Mouse (Mus musculus) small intestine, adult 10 weeks (tissue): Measurements from ENCODE around the gene Pagr1b. TPM values are rescaled to one million over a fixed set of nuclear protein-coding genes. Genes with fewer than 3 reads are reported as not detected.

Source experiments
- polyA plus RNA-seq: library from polyadenylated mRNA; stranded (reverse); fragments of 350-450 nt; fragmentation: Illumina TruSeq; extraction: RNeasy Lipid Tissue Mini Kit (QIAGEN cat#74804); gene quantifications from one replicate; pipeline ENCODE4 v1.2.3, GENCODE M21; 2014; ENCODE audit warnings: low replicate concordance

Gene Pagr1b
- not detected for polyA plus RNA-seq

DNA sequence TGATC is at the start of gene Pagr1b:
TSS of gene Pagr1b (minus strand) at position 4 of the 5 bp plus-strand sequence.

DNA sequence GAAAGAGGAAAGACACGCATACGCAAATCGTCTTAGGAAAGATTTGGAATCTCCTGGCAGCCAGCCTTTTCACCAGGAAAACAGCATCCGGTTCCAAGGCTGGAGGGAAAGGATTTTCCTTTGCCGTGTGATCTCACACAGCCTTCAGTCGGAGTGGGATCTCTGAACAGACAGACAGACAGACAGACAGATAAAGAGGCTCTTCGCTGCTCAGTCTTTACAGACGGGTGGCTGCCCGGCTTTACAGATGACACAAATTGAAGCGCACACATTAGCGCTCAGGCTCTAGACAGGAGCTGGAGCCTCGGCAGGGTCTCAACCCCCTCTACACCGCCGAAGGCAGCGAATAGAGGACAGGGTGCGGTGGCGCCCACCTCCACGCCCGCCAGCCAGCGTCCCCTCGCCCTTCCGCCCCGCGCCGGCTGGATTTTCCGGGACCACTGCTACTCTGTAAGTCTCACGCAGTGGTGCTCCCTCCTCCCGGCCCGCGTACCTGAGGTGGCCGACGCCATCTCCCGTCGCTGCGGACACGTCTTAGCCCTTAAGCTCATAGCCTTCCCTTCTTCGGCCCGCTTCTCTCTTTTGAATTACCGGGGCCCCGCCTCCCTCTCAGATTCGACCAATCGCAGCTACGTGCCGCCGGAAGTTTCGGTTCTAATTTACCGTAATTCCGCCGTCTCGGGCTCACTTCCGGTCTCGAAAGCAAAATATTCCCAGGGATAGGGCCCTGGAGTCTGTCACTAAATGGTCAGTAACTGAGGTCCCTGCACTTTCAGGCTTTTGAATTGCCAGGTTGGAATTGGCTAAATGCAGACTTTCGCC is 25.8 kb upstream of the Pagr1b start, which contains the start of gene Kif22:
TSS of gene Kif22 (minus strand) at position 621 of the 822 bp plus-strand sequence.

DNA sequence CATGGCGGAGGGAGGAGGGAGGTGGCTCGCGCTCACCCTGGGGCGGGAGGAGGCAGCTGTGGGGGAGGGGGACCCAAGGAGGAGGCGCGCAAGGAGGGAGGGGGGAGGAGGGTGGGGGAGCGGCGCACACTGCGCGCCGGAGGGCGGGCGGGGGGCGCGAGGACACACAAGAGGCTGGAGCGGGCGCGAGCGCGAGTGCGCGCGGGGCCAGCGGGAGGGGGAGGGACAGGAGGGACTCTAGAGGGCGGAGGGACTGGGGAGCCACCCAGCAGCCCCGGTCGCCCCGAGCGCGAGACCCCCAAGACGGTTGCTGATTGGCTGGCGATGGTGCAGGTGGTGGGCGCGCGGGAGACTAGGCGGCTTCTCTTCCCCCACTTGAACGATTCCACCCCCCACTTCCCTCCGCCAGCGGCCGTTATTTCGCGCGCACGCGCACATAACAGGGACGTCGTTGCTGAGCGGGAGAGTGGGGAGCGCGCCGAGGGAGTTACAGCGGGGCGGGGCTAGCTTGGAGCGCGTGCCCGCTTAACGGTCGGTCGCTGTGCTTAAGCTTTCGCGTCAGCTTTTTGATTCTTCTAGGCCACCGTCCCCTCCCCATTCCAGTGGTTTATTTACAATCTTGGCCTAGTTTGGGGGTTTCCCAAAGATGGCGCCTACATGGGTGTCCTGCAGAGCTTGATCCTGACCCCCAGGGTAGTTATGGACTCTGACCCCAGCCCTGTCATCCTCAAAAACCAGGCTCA is 10.9 kb upstream of the Pagr1b start, which contains the start of gene Maz:
TSS of gene Maz (minus strand) at position 54 of the 743 bp plus-strand sequence.

DNA sequence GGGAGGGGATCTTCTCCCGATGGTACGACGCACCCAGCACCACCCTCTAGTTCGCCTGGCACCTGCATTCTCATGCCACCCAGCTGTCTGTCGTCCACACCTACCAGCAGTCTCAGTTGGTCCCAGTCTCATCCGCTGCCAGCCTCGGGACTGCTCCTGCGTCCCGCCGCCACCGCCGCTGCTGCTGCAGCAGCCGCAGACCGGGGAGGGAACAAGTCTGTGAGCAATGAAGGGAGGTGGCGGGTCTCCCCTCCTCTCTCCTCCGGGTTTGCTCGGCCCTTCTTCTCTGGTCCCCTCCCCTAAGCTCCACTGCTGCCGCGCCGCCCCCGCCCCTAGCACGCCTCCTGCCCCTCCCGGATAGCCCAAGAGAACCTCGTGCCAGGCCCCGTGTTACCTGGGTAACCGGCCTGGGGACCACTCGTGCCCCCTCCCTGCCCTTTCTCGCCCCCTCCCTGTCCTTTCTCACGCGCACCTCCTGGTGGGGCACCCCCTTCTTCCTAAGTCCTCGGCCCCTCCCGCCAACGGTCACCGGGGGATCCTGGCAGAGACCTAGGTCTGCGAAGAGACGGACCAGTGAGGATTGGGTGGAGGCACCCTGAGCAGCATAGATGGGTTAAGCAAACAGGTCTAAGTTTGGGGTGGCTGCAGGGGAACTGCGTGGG is 4.7 kb upstream of the Pagr1b start, which contains the start of the genes Gm42742 and Prrt2:
TSS of gene Gm42742 (minus strand) at position 197 of the 662 bp plus-strand sequence.
TSS of gene Prrt2 (minus strand) at position 311 of the 662 bp plus-strand sequence.

DNA sequence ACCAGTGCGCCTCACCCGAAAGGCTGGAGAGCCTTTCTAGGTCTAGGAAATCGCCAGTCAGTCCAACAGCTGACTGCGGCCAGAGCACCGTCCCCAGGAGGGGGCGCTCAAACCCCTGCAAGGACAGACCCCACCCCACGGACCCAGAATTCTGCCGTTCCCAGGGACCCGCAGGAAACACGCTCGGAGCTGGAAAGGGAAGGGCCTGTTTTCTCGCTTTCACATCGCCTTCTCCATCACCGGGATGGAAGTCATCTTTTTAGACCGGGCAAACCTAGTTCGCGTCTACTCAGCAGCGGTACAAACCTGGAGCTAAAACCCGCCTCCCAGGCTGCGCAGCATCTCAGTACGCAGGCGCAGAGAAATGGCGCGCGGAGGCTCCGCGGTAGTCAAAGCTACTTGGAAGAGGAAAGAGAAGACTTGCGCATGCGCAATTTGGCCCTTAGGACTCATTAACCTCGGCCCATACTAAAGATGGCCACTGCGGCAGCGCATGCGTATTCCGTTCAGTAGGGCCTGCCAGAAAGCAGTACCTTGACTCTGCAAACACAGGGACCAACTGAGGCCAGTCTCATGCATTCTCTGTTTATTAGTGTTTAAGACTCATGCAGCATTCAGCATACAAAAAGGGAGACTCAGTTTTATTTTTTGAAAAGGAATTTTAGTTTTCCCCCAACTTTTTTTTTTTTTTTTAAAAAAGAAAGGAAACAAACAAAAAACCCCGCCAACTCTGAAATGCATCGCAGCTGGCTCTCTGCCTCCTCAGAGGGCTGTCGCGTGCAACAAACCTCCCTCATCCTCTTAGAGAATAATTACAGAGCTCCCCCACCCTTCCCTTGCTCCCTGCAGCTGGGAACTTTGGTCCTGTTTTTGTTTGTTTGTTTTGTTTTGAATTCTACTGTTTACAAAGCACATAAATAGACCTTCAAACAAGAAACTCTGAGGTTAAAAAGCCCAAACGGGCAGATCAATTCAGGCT is 976 bp upstream of the Pagr1b start, which contains the start of gene Pagr1a:
TSS of gene Pagr1a (minus strand) at position 382 of the 979 bp plus-strand sequence.

DNA sequence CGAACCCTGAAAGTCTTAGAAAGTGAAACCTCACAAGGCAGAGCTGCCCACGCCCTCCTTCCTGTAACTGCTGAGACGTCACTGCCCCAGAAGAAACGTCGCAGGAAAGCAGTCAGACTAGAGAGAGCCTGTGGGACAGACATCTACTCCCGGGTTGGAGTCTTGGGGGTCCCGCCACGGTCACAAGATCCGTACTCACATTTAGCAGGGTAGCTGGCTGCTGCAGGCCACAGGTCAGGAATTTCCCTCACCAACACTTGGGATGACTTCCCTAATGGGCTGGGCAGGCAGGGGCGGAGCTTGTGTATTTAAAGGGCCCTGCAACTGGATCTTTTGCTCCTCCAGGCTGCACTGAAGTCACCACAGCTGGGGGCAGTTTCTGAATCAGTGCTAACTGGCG is 2.0 kb downstream of the Pagr1b start, which contains the start of gene Mvp:
TSS of gene Mvp (minus strand) at position 302 of the 400 bp plus-strand sequence.

DNA sequence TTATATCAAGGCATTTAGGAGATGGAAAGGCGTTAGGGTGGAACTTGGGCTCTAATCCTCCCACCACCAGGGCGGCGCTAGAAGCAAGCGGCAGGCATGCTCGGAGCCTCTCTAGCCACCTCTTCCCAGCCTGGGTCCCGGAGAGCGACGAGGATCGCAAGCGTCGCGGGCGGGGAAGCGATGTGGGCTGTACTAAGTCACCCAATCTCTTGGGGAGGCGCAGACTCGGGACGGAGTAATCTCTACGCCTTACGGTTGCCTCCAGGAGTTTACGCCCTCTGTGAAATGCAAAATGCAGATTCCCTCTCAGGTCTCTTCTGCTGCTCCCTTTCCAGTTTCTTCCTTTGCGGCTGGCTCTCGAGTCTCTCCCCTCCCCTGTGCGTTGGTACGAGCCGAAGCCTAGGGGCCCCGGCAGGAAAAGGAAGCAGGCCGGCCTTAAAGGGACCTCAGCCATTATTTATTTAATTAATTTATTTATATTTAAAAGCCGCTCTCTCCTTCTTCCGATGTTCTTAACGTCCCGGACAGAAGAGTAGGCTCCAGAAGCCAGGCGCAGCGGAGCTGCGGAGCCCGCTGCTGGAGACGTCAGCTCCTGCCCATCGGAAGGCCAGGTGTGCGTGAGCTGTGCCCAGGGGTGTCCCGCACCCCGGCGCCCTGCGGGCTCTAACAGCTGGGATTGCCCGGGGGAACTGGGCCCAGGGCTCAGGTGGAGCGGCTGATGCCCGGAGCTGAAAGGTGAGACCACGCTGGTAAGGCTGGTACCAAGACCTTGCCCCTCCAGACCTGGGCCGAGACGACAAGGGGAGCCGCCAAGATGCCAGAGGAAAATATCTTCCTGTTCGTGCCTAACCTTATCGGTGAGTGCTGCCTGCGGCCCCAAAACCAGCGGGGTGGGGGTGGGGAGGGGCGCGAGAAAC is 40.1 kb downstream of the Pagr1b start, which contains the start of gene Cdiptos:
TSS of gene Cdiptos (minus strand) at position 149 of the 917 bp plus-strand sequence.

DNA sequence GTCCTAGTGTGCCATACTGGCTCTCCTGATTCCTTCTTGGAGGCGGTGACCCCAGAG is 40.6 kb downstream of the Pagr1b start, which contains the start of gene Cdipt:
TSS of gene Cdipt (plus strand) at position 22 of the 57 bp plus-strand sequence.

Other genes with a start within 250 kb of the Pagr1b start
- gene Ypel3, start 239.5 kb downstream of the Pagr1b start, polyA plus RNA-seq: 5.8 TPM
- not detected for gene Tbx6, start 235.0 kb downstream of the Pagr1b start, polyA plus RNA-seq
- 24.4 TPM for gene Ppp4c, start 224.0 kb downstream of the Pagr1b start, polyA plus RNA-seq
- gene Fam57b, start 218.8 kb downstream of the Pagr1b start, polyA plus RNA-seq: not detected
- not detected for gene 4930451I11Rik, start 184.8 kb downstream of the Pagr1b start, polyA plus RNA-seq
- gene Doc2a, start 169.1 kb downstream of the Pagr1b start, polyA plus RNA-seq: not detected
- 10.8 TPM for gene Hirip3, start 154.5 kb downstream of the Pagr1b start, polyA plus RNA-seq
- 2.2 TPM for gene Ino80e, start 154.1 kb downstream of the Pagr1b start, polyA plus RNA-seq
- 4.1 TPM for gene Taok2, start 131.8 kb downstream of the Pagr1b start, polyA plus RNA-seq
- gene Tmem219, start 93.6 kb downstream of the Pagr1b start, polyA plus RNA-seq: 5.0 TPM
- 1.8 TPM for gene Kctd13, start 87.6 kb downstream of the Pagr1b start, polyA plus RNA-seq
- not detected for gene Asphd1, start 66.9 kb downstream of the Pagr1b start, polyA plus RNA-seq
- gene Sez6l2, start 65.9 kb downstream of the Pagr1b start, polyA plus RNA-seq: 0.78 TPM
- 15.7 TPM for gene Cdipt, start 40.6 kb downstream of the Pagr1b start, polyA plus RNA-seq
- gene Cdiptos, start 40.4 kb downstream of the Pagr1b start, polyA plus RNA-seq: 0.45 TPM
- gene Mvp, start 1.9 kb downstream of the Pagr1b start, polyA plus RNA-seq: 0.74 TPM
- gene Pagr1a, start 868 bp upstream of the Pagr1b start, polyA plus RNA-seq: not detected
- 0.52 TPM for gene Gm42742, start 4.6 kb upstream of the Pagr1b start, polyA plus RNA-seq
- not detected for gene Prrt2, start 4.7 kb upstream of the Pagr1b start, polyA plus RNA-seq
- gene Maz, start 10.6 kb upstream of the Pagr1b start, polyA plus RNA-seq: 13.0 TPM
- gene Kif22, start 26.0 kb upstream of the Pagr1b start, polyA plus RNA-seq: 0.97 TPM
- 380 TPM for gene Zg16, start 70.8 kb upstream of the Pagr1b start, polyA plus RNA-seq
- gene AI467606, start 74.9 kb upstream of the Pagr1b start, polyA plus RNA-seq: 1.6 TPM
- gene Qprt, start 105.7 kb upstream of the Pagr1b start, polyA plus RNA-seq: 0.48 TPM
- gene Spn, start 121.3 kb upstream of the Pagr1b start, polyA plus RNA-seq: 0.89 TPM
- gene Cd2bp2, start 179.6 kb upstream of the Pagr1b start, polyA plus RNA-seq: 9.1 TPM
- gene Tbc1d10b, start 192.0 kb upstream of the Pagr1b start, polyA plus RNA-seq: 3.0 TPM
- gene Mylpf, start 192.4 kb upstream of the Pagr1b start, polyA plus RNA-seq: not detected
- 0.63 TPM for gene Zfp553, start 216.6 kb upstream of the Pagr1b start, polyA plus RNA-seq
- 1.5 TPM for gene Sept1, start 216.6 kb upstream of the Pagr1b start, polyA plus RNA-seq
- gene Zfp771, start 227.8 kb upstream of the Pagr1b start, polyA plus RNA-seq: not detected
- gene Dctpp1, start 244.2 kb upstream of the Pagr1b start, polyA plus RNA-seq: 0.78 TPM